Mouse (Mus musculus): ENCODE data around the gene Tlcd1. TPM values are rescaled to one million over a fixed set of nuclear protein-coding genes. Genes with fewer than 3 reads are reported as not detected.
"Not testable (repeated sequence)": the region's sequence is repeated elsewhere in the genome, so short reads cannot be mapped to it uniquely, and the experiment has no call there.

Tlcd1 gene
- polyA plus RNA-seq, 1 experiment from 2014 or later = 14.1 TPM

DNA sequence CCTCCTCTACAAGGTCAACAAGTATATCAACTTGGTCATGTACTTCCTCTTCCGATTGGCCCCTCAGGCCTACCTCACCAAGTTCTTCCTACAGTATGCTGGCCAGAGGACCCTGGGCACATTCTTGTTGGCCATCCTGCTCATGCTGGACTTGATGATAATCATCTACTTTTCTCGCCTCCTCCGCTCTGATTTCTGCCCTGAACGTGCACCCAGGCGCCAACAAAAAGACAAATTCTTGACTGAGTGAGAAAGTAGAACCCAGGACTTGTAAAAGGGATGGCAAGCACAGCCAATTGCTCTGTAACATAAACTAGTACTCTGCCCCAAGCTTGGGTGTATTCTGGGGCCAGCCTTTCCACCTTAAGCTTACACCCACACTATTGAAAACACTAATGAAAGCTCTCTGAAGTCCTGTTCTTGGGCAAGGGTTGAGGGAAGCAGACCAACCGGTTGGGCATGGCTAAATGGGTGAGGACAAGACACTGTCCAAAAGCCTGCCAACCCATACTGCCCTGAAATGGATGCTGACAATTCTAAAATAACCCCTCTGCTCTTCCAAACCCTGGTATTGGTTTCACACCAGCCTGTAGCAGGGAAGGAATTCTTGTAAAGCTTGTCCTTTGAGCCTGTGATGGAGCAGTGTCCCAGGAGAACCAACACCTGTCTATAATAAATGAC is 3.7 kb downstream of the Tlcd1 start:
- H3K4me2 ChIP-seq (replicated peaks) = peak overlapping the region; percentile 91
- H3K4me3 ChIP-seq = peak overlapping the region; percentile 68; the same call in 1 of the 2 replicates
- no peak for ATAC-seq (ENCODE audit: low FRiP score, low read depth)
- H3K27ac ChIP-seq = 0 out of 2 replicates have a peak overlapping the region, but pooled peaks have one; percentile 28
- 74% methylated on average over 6 of the region's 6 CpGs for WGBS
- no peaks in the 10 kb centered on the region for H3K27me3 ChIP-seq
- peak overlapping the region; percentile 43; the same call in 1 of the 2 replicates for H3K9ac ChIP-seq
- H3K36me3 ChIP-seq = peaks cover 34% of the 10 kb centered on the region
- no peaks in the 10 kb centered on the region for H3K9me3 ChIP-seq
- peaks cover 57% of the 10 kb centered on the region for H3K4me1 ChIP-seq

DNA sequence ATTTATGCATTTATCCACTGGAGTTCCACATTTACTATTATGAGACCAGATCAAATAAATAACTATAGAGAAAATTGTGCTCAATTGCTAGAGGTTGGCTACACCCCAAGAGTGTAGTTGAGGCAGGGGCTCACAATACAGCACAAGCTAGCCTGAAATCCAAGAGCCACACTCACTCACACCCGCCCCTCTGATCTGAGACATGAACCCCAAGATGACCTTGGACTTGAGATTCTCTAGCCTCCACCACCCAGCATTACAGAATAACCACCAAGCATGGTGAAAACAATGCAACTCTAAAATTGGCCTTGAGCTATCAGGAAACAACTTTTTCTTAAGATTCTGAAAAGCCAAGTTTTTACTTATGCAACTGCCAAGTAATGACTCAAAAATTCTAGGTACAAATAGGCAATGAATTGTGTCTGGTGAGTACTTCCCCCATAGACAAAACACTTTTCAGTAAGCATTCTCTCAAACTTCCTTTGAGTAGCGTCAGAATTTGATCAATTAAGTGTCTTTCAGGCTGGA is 5.4 kb downstream of the Tlcd1 start:
- 47% methylated on average over 2 of the region's 2 CpGs for WGBS
- Histone ChIP-seq H3K4me3 (peak overlapping the region; percentile 77), H3K9ac (peak overlapping the region; percentile 95), H3K4me2 (replicated peaks) (peak overlapping the region; percentile 82), H3K4me1 (peaks cover 53% of the 10 kb centered on the region), H3K27ac (0 out of 2 replicates have a peak overlapping the region, but pooled peaks have one; percentile 6), H3K9me3 (no peaks in the 10 kb centered on the region), H3K27me3 (no peaks in the 10 kb centered on the region), H3K36me3 (peaks cover 34% of the 10 kb centered on the region)
- ATAC-seq (ENCODE audit: low FRiP score, low read depth) = no peak

DNA sequence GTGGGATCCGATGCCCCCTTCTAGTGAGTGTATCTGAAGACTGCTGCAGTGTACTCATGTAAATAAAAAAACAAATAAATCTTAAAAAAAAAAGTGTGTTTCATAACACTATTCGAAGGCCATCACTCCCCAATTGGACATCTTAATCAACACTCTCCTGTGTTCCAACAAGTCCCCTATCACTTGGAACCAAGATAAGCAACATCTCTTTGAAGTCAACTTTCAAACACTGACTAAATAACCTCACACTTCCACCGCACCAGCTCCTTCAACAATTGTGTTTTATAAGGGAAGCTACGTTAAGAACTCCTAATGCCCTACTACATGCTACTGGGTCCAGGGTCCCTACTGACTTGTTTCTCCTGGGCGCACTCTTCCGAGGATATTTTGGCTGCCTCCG is 5.9 kb downstream of the Tlcd1 start:
- Histone ChIP-seq H3K36me3 (peaks cover 34% of the 10 kb centered on the region), H3K9ac (peak overlapping the region; percentile 95), H3K4me2 (replicated peaks) (peak overlapping the region; percentile 82), H3K9me3 (no peaks in the 10 kb centered on the region), H3K27me3 (no peaks in the 10 kb centered on the region), H3K4me3 (peak overlapping the region; percentile 77), H3K27ac (peak overlapping the region; percentile 93; the same call in 1 of the 2 replicates), H3K4me1 (peaks cover 51% of the 10 kb centered on the region)
- WGBS = 8% methylated on average over 7 of the region's 7 CpGs
- ATAC-seq (ENCODE audit: low FRiP score, low read depth) = no peak

DNA sequence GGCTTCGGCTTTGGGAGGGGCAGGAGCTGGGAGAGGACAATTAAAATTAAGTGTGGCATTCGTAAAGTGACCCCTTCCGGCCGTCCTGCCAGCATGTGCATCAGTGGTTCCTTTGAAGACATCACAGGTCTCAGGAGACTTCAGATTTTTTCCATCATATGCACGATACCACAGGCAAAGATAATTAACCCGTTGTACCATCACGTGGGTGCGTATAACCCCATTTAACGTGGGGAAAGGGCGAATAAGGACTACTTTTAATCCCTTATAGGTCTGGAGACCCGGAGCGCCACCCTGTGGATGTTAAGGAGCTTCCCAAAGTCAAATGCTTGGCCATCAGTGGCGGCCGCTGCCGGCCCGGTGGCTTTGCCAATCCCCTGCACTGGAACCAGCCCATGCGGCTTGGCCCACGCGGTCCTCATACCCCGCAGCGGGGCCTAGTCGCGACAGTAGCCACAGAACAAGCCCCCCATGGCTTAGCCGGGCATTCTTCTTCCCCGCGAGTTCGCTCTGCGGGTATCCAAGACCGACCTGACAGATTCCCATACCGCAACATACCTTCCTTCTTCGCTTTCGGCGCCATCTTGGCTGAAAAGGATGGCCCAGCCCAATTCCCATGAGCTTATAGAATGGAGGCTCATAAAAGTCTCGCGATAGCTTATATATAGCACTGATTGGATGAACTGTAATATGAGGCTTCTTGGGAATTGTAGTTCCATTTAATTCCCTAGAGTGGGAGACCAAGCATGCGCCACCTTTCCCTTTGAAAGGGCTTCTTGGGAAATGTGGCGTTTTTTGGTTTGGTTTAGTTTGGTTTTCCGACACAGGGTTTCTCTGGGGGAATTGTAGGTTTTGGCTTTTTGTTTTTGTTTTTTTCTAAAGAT is 6.7 kb downstream of the Tlcd1 start, which contains the start of gene Rpl23a:
Gene Rpl23a, minus strand, starts transcription at position 624 of the 884 bp plus-strand sequence.
- peaks cover 34% of the 10 kb centered on the region for H3K36me3 ChIP-seq
- no peaks in the 10 kb centered on the region for H3K27me3 ChIP-seq
- peak; percentile 84 for ATAC-seq (ENCODE audit: low FRiP score, low read depth)
- H3K4me2 ChIP-seq (replicated peaks) = peak within 1 kb of the TSS; percentile 82
- peak within 1 kb of the TSS; percentile 77 for H3K4me3 ChIP-seq
- under 1% methylated on average over 38 of the region's 38 CpGs for WGBS
- peak within 1 kb of the TSS; percentile 93 for H3K27ac ChIP-seq
- peak within 1 kb of the TSS; percentile 95 for H3K9ac ChIP-seq
- peaks cover 48% of the 10 kb centered on the region for H3K4me1 ChIP-seq
- H3K9me3 ChIP-seq = no peaks in the 10 kb centered on the region

DNA sequence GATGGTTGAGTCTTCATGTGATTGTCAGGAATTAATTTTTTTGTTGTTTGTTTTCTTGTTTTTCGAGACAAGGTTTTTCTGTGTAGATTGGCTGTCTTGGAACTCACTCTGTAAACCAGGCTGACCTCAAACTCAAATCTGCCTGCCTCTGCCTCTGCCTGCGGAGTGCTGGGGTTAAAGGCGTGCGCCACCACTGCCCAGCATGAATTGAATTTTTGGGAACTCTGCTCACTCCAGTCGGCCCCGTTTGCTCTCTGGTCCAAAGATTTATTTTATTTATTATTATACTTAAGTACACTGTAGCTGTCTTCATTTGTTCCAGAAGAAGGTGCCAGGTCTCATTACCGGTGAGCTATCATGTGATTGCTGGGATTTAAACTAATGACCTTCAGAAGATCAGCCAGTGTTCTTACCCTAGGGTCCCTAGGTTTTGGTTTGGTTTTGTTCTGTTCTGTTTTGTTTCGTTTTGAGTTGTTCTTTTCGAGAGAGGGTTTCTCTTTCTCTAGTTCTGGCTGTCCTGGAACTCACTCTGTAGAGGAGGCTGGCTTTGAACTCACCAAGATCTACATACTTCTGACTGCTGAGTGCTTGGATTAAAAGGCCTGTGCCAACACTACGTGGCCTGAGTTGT is 7.5 kb downstream of the Tlcd1 start:
- H3K9ac ChIP-seq = peak overlapping the region; percentile 36; the same call in 1 of the 2 replicates
- ATAC-seq (ENCODE audit: low FRiP score, low read depth) = no peak
- H3K27ac ChIP-seq = peak overlapping the region; percentile 52; the same call in 1 of the 2 replicates
- H3K27me3 ChIP-seq = no peaks in the 10 kb centered on the region
- peaks cover 34% of the 10 kb centered on the region for H3K36me3 ChIP-seq
- H3K4me1 ChIP-seq = peaks cover 44% of the 10 kb centered on the region
- H3K4me2 ChIP-seq (replicated peaks) = peak overlapping the region; percentile 82
- no peaks in the 10 kb centered on the region for H3K9me3 ChIP-seq
- WGBS = 45% methylated on average over 10 of the region's 10 CpGs
- H3K4me3 ChIP-seq = peak overlapping the region; percentile 77

DNA sequence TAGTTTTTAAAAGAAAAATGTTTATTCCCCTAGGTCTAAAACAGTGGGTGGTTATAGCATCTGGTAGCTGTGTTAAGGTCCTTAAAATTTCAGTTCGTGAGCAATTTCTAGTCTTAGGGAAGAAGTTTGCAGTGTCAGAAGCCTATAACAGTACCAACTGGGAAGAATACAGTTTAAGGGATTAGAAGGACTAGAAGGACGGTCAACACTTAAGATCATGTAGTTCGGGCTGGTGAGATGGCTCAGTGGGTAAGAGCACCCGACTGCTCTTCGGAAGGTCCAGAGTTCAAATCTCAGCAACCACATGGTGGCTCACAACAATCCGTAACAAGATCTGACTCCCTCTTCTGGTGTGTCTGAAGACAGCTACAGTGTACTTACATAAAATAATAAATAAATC is 8.2 kb downstream of the Tlcd1 start:
- H3K9me3 ChIP-seq; ATAC-seq (ENCODE audit: low FRiP score, low read depth); H3K9ac ChIP-seq; H3K27me3 ChIP-seq; H3K27ac ChIP-seq; H3K4me2 ChIP-seq (replicated peaks); H3K4me3 ChIP-seq: not testable (repeated sequence)
- H3K36me3 ChIP-seq = peaks cover 28% of the 10 kb centered on the region
- 92% methylated on average over 6 of the region's 6 CpGs for WGBS
- peaks cover 39% of the 10 kb centered on the region for H3K4me1 ChIP-seq

DNA sequence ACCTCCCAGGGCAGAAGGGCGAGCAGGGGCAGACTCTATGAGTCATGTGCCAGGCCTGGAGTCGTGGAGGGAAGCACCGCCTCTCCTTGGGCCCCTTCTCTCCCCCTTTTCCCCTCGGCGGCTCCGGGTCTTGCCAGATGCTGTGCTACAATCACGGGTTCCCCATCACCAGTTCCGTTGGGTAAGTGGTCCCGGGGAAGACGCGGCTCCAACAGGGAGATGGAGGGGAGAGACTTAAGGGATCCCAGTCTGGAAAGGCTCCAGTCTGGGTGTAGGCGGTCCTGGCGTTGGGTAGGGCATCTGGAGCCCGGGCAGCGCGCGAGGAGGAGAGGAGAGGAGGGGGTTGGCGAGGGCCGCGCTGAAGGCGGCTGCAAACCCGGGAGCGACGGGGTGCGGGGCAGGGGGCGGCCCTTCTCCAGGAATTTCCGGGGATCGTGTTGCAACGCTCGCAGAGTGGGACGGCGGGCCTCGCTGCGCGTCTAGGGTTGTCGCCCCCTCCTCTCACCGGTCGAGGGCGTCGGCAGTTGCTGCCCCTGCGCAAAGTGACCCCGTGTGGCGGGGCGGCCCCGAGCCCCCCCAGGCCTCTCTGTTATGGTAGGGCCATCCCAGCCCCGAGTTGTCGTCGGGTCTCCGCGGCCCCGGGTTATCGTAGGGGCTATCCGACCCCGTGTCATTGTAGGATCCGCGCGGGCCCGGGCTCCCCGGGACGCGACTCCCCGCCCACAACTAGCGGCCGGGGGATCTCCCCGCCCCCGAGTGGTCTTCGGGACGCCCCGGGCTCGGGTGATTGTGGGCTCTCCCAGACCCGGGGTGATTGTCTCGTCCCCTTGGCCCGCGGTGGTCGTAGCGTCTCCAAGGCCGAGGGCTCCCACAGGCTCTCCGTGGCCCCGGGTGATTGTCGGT is 12.1 kb downstream of the Tlcd1 start, which contains the start of gene Rab34:
Gene Rab34, plus strand, starts transcription at position 100 of the 903 bp plus-strand sequence.
- Histone ChIP-seq H3K27me3 (no peaks in the 10 kb centered on the region), H3K9me3 (no peaks in the 10 kb centered on the region)
- ATAC-seq (ENCODE audit: low FRiP score, low read depth) = peak; percentile 92

DNA sequence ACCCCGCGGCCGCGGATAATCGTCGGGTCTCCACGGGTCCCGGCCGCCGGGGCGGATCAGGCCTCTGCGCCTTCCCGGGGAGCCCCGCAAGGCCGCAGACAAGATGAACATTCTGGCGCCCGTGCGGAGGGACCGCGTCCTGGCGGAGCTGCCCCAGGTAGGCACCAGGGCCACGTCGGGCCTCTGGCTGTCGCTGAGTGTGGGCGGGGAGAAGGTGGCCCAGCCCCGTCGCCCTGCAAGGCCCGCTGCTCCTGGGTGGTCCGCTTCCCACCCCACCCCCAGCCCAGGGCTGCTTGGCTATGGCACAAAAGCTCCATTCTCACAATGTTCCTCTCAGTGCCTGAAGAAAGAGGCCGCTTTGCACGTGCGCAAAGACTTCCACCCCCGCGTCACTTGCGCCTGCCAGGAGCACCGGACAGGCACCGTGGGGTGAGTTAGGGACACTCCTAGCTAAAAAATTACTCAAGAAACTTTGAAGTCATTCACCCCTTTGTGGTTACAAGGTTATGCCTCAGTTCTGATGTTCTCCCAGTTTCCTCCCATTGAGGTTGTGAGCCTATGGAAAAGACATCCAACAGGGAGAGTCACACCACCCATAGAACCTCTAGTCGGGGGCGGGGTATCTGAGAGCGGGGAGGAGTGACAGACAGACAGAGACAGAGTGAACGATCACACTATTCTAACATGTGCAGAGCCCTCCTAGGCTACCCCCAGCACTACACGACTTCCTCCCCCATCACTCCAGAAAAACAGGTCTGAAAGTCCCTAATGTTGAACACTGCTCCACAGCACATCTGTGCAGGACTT is 12.9 kb downstream of the Tlcd1 start:
- Histone ChIP-seq H3K4me1 (peaks cover 19% of the 10 kb centered on the region), H3K4me3 (peak overlapping the region; percentile 65), H3K27ac (peak overlapping the region; percentile 99), H3K9ac (peak overlapping the region; percentile 95), H3K9me3 (no peaks in the 10 kb centered on the region), H3K4me2 (replicated peaks) (peak overlapping the region; percentile 73), H3K27me3 (no peaks in the 10 kb centered on the region), H3K36me3 (peaks cover 36% of the 10 kb centered on the region)
- WGBS = under 1% methylated on average over 40 of the region's 42 CpGs
- peak; percentile 76 for ATAC-seq (ENCODE audit: low FRiP score, low read depth)

More for the DNA sequence above, 12.1 kb downstream of the Tlcd1 start, which contains the start of gene Rab34:
- H3K9ac ChIP-seq = peak within 1 kb of the TSS; percentile 95
- H3K4me1 ChIP-seq = peaks cover 20% of the 10 kb centered on the region
- peak within 1 kb of the TSS; percentile 99 for H3K27ac ChIP-seq
- H3K4me2 ChIP-seq (replicated peaks) = peak within 1 kb of the TSS; percentile 73
- under 1% methylated on average over 77 of the region's 80 CpGs for WGBS
- peaks cover 36% of the 10 kb centered on the region for H3K36me3 ChIP-seq
- peak within 1 kb of the TSS; percentile 65 for H3K4me3 ChIP-seq

DNA sequence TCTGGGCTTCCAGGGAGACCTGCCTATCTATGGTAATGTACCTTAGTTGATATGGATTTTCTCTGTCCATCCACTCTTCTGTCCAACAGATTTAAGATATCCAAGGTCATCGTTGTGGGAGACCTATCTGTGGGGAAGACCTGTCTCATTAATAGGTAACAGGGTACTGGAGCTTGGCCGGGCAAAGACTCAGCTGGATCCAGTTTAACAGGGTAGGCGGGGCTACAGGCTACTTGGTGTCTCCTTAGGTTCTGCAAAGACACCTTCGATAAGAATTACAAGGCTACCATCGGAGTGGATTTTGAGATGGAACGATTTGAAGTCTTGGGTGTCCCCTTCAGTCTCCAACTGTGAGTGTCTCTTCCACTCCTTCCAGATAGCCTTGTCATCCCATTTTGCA is 13.5 kb downstream of the Tlcd1 start:
- no peak for ATAC-seq (ENCODE audit: low FRiP score, low read depth)
- peaks cover 36% of the 10 kb centered on the region for H3K36me3 ChIP-seq
- H3K4me2 ChIP-seq (replicated peaks) = peak overlapping the region; percentile 73
- H3K9ac ChIP-seq = peak overlapping the region; percentile 95
- no peaks in the 10 kb centered on the region for H3K9me3 ChIP-seq
- peak overlapping the region; percentile 65 for H3K4me3 ChIP-seq
- WGBS = 48% methylated on average over 6 of the region's 6 CpGs
- H3K27ac ChIP-seq = peak overlapping the region; percentile 99
- no peaks in the 10 kb centered on the region for H3K27me3 ChIP-seq
- H3K4me1 ChIP-seq = peaks cover 23% of the 10 kb centered on the region

DNA sequence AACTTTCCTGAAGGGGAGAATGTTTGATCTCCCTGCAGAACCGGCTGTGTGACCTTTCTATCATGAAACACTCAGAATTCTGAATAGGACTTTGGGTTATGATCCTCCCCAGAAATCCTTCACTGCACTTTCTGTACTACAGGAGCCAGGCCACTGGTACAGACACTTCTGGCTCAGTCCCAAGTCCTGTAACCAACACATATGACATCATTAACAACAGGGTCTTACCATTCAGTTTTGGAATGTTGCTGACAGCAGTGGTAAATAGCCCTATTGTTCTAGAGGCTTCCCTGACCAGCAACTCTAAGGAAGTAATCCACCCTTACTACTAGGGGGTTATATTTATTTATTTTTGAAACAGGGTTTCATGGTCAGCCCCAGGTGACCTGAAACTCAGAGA is 16.6 kb downstream of the Tlcd1 start, which contains the start of gene Proca1:
Gene Proca1, plus strand, starts transcription at position 280 of the 400 bp plus-strand sequence.
- H3K4me3 ChIP-seq = peak within 1 kb of the TSS; percentile 52
- ATAC-seq (ENCODE audit: low FRiP score, low read depth) = no peak
- H3K4me2 ChIP-seq (replicated peaks) = peak within 1 kb of the TSS; percentile 66
- no peaks in the 10 kb centered on the region for H3K9me3 ChIP-seq
- peaks cover 36% of the 10 kb centered on the region for H3K36me3 ChIP-seq
- no peak within 1 kb of the TSS for H3K27ac ChIP-seq
- H3K4me1 ChIP-seq = peaks cover 28% of the 10 kb centered on the region
- 84% methylated on average over 1 of the region's 1 CpGs for WGBS
- no peaks in the 10 kb centered on the region for H3K27me3 ChIP-seq
- no peak within 1 kb of the TSS for H3K9ac ChIP-seq

Measured in limb, embryonic 13.5 days (tissue).